Mouse (Mus musculus): ENCODE measurements around the gene Tcte2.

DNA sequence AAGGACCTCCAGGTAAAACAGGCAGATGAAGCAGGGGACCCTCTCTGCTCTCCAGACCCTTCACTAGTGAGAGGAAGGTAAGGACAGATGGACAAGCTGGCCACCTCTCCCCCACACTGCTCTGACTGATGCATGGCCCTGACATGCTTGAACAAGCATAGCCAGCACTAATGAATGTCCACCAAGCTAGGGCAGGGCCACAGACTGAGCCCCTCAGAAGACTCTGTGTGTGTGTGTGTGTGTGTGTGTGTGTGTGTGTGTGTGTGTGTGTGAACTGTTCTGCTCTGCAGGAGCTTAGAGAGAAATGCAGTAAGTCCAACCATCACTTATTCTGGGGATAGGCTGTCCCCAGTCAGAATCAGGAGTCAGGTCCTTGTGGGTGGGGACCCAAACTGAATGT is 91.4 kb downstream of the Tcte2 start:
- TF ChIP-seq POLR2A (IDR thresholded peaks at IDR 0.05; ENCODE audit: borderline replicate concordance, extremely low read depth, insufficient read depth, insufficient read length, poor library complexity, severe bottlenecking) (no peak), CTCF (IDR thresholded peaks at IDR 0.05; ENCODE audit: borderline replicate concordance, extremely low read depth, insufficient read depth, insufficient read length) (no peak)

Measured in brain, embryonic 14.5 days (tissue).